Mouse (Mus musculus) cerebellum, adult 18-20 months (tissue): ENCODE results near the gene Nqo1.

Experiments
- DNase-seq, 2 experiments: peaks; one replicate each; pipeline ENCODE4 v3.0.0; 2021

Gene Nqo1

DNA sequence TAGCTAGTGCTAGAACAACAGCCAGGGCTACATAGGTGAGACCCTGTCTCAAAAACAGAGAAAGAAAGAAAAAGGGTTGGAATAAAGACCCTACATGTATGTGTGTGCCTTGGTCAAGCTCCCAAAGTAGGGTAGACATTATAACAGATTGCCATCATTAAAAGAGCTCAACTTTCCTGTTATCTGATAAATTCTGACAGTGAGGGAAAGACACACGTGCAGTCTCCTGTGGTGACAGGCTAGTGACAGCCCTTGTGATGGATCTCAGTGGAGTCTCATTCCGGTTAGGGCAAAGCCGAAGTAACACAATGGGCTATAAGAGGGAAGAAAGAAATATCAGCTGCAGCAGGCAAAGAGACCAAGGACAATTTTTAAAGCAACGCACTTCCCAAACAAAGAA is 1.1 kb upstream of the Nqo1 start:
- DNase-seq, result no peak

DNA sequence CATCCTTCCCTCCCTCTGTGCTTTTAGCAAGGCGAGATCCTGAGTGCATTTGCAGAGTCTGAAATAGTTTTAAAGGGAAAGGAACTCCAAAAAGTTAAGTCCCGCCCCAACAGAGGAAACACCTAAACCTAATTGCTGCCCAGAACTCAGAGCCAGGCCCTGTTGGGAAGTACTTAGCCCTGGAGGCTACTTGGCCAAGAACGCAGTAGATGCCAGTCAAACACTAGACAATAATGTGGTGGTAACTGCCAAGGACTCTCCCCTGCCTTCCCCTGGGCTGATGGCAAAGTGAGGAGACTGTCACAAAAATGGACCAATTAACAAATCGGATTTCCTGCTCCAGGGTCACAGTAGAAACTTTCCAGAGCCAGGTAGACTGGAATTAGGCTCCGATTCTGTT is 1.1 kb downstream of the Nqo1 start:
- no peak for DNase-seq

DNA sequence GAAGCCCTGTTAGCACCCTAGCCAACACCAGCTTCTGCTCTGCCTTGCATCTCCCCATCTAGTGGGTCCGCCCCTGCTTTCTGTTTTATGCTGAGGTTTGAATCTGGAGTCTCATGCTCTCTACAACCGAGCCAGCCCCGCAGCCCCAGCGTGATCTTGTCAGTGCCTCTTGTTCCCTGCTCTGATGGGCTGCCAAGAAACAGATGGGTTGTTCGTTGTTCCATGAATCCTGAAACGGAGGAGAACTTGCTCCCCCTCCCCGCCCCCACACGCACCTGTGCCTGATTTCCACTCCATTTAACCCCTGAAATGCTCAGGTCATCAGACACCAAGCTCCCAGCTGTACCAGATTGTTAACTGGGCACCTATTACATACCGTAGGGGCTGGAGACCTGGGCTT is 3.5 kb downstream of the Nqo1 start:
- peak; percentile 74 to 77 for DNase-seq

DNA sequence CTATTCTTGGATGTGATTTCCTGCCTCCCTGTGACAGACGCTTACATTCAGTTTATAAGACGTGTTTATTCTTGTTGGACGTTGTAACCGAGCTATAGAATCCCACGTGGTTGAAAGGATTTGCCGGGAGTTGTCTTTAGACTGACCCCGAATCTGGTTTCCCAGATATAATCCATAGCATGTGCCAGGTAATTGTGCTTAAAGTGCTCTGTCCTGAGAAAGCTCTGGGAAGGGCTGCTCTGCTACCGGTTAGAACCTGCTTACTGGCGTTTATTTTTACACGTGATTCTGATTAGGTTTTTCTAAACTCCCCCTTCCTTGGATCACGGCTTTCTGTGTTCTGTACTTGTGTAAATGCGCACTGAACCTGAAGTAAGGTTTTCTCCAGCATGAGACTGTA is 5.3 kb downstream of the Nqo1 start:
- no peak for DNase-seq

DNA sequence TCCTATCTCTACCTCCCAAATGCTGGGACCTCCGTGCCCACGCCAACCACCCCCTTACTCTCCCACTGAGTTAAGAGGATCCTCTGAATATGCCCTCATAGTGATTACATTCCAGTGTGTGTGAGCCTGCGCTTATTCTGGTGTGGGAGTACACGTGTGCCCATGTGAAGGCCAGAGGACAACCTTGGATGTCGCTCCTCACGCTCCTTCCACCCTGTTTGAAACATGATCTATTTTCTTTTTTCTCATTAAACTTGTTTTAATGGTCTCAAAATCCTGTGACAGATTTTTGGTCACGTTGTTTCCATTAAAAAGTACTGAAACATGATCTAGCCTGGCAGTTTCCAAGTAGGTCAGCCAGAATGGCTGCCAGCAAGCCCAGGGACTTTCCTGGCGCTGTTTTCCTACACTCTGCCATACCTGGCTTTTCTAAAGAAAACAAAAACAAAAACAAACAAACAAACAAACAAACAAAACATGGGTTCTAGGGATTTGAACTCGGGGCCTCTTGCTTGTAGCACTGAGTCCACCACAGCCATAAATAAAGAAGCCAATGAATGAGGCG is 6.8 kb downstream of the Nqo1 start:
- peak in 1 of 2 experiments; percentile 30 for DNase-seq

DNA sequence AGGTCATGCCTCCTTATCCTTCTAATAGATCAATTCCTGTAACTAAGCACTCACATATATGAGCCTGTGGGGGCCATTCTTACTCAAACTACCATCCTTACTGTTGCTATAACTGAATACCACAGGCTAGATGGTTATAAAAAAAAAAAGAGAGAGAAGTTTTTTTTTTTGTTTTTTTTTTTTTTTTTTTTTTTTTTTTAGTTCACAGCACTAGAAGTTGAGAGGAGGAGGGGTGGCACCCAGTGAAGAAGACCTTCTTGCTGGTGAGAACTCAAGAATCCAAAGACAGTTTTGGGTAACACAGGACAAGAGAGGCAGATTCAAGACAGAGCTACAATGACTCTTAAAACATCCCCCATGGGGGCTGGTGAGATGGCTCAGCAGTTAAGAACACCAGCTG is 7.6 kb downstream of the Nqo1 start:
- no peak for DNase-seq

DNA sequence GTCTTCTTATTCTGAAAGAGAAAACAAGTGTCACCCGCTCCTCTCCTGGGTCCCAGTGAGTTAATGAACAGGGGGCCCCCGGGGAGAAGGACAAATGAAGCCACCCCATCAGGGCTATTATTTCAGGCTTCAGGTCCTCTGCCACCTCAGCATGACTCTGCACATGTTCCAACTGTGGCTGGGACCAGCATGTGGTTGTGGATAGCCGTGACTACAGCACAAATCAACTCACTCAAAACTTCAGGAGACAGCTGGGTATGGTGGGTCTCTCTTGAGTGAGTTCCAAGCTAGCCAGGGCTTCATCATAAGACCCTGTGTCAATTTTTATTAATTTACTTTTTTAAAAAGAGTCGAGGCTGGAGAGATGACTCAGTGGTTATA is 11.9 kb downstream of the Nqo1 start:
- no peak for DNase-seq

DNA sequence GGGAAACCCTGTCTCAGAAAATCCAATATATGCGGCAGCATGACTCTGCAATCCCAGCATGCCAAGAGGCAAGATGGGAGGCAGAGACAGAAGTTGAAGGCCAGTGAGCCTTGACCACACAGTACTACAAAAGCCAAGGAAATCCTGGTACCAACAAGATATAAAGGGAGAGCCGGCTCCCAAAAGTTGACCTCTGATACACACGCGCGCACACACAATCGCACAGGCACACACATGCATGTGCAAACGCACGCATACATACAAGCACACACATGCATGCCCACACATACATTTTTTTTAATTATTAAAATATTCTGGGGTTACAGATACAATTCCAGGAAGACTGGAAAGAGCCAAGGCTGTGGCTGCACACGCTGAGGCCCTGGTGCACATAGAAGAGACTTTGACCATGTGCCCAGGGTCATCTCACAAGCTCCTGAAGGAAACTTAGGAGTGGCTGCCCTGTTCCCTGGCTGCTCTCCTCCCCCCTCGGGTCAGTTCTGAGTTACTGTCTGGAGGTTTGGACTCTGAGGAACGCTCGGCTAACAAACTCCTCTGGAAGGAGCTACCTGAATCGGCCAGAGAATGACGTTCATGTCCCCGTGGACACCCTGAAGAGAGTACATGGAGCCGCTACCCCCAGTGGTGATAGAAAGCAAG is 12.4 kb downstream of the Nqo1 start:
- DNase-seq, result no peak

DNA sequence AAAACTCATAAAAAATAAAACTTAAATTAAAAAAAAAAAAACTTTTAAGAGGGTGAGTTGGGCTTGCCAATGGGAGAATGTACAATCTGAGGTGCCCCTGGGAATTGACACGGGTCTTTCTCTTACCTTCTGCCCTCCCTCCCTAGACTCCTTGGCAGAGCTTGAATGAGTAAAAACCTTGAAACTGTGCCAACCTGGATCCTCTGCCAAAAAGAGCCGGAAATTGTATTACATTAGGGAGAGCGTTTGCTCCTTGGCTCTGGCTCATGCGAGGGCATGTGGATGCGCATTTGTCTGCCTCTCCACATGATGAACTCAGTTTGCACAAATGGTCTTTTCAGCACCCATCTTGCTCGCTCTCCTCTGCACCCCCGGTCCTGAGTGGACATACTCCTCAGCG is 13.4 kb downstream of the Nqo1 start:
- peak; percentile 40 to 46 for DNase-seq

DNA sequence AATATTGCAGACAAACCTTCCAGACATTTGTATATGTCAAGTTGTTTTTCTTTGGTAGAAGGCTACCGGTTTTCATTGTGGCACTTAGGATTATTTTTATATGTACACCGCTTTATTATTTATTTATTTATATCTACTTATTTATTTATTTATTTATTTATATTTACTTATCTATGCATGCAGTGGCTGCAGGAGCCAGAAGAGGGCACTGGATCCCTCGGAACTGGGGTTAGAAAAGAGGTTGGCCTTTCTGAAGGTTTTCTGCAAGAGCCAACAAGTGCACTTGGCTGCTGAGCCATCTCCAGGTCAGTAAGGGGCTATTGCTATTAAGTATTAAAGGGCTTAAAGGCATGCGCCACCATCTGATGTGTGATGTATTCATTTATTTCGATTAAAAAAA is 15.1 kb downstream of the Nqo1 start:
- DNase-seq, result peak; percentile 50 to 53

DNA sequence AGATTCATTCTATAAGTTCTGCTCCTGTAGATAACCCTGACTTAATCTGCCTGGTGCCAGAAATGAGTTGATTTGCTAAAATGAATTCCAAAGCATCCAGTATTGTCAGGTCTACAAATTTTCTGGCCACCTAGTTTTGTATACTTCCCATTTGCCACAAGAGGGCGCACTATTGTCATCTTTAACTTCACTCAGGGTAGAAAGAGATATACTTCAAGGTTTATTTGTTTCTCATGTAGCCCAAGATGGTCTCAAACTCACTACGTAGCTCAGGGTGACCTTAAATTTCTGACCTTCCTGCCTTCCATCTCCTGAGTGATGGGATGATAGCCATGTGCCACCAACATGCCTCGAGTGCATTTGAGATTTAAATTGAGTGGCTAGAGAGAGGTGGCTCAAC is 16.4 kb downstream of the Nqo1 start:
- peak; percentile 24 to 34 for DNase-seq

DNA sequence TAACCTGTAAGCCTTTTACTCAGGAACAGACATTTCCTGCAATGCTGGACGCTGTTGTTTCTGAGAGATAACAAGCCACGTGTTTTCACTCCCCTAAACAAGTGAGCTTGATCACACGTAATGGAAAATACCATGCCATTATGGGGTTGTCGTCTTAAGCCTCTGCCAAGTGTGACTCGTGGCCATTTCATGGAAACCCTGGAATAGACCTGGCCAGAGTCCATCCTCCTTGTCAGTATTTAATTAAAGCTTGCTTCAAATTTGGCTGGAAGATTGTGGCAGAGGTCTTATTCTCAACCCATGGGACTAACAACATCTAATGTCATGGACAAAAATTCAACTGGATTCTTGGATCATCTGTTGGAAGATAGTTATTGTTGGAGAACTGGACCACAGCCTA is 16.8 kb downstream of the Nqo1 start:
- no peak for DNase-seq

DNA sequence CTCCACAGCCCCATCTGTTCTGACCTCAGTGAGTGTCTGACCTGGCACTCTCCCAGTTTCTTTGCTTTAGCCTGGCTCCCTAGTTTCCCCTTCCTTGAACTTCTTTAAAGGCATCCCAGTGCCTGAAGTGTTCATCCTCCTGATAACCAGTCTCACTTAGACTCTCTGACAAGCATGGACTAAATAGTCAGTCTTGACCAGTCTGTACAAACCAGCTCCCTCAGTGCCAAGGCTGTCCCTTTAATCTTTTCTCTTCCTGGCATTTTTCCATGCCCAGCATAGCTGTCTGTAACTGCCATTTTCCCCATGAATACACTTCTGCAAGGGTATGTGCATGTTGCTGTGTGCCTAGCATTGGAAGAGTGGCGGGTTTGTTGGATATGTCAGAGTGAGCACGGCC is 17.9 kb downstream of the Nqo1 start:
- DNase-seq, result no peak

DNA sequence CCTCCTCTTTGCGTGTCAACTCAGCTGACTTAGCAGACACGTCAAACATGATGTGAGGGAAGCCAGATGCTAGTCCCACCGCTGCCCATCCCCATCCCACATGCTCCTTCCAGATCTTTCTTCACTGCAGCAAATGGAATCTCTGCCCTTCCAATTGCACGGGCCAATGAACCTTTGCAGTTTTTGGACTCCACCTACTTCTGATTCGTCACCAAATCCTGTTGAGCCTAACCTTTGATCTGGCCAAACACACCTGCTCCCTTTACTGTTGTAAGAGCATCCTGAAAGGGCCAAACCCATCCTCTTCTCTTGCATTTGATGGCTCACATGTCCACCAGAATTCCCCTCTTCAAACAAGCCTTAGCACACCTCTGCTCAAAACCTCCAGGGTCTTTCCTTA is 18.4 kb downstream of the Nqo1 start:
- DNase-seq, result no peak

DNA sequence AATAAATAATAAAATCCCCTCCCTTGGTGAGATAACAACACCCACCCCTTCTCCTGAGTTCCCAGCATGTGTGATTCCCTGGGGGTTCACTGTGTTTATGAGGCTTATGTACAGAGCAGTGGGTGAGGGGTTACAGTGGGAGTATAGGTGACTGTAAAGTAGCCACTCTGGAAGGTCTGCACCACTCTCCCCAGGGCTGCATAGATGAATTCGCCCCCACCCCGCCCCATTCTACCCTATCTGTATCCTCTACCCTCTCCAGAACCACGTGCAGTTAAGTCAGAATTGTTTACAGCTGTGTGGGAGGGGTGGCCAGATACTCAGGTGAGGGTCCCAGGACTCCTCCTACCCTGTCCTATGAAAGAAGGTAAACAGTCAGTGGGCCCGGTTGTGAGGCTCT is 20.1 kb downstream of the Nqo1 start:
- no peak for DNase-seq

DNA sequence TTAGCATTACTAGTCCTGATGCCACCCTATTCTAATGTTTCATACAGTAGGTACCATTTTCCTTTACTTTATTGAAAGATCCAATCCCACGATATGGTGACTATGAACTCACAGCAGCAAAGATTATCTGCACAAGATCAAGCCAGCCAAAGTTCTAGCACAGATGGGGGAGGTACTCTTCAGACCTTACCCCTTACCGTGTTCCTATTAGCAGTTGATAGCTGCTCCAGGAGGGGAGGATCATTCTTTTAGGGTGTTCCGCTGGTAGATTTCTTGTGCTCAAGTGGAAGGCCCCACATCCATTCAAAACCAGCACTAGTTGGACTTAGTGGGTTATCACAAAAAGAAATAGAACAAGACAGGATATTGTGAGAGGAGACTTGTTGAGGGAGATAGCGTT is 21.3 kb downstream of the Nqo1 start:
- no peak for DNase-seq

DNA sequence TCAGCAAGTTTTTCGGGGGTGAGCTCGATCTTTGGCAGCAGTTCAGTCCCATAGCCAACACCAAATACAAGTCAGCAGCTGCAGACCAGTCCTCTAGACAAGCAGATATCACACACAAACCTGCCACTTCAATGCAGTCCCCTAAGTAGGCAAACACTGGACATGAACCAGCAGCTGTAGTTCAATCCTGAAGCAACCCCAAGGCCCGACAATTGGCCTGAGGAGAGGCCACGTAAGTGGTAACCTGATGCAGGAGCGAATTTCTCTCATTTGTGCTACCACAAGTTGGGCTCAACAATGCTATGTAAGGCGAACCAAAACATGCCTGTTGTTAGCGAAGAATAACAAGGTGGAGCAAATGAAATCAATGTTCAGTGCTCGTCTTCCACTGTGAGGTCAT is 22.3 kb downstream of the Nqo1 start:
- DNase-seq, result no peak

DNA sequence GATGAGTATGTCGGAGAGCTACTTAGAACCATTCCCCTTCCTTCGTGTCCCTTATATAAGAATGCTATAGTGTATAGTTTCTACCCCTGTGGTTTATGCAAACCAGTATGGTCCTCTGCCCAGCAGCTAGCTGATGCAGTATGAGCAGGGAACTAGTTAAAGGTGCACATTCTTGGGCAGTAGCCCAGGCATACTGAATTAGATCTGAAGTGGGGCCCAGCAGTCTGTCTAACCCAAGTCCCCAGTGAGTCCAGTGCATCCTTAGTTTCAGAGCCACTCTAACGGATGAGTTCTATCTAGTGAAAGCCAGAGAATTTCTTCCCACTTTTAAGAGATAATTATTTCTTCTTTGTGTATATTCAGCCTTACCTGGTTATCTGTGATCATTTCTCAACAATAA is 25.7 kb downstream of the Nqo1 start:
- DNase-seq, result no peak

DNA sequence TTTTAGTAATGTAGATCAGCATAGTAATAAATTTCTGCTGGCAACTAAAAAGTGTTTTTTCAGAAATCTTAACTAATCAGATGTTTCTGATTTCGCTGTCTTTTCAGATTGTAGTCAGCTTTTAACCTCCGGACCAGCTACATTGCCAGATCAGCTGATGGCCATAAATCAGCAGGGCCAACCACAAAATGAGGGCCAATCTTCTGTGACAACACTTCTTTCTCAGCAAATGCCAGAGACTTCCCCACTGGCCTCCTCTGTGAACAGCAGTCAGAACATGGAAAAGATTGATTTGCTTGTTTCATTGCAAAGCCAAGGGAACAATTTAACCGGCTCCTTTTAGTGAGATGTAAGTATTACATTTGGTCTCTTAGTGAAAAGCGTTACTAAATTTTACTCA is 32.7 kb downstream of the Nqo1 start:
- no peak for DNase-seq
